Mouse (Mus musculus) olfactory bulb, adult 2 months (tissue): ENCODE results near the gene Sema4d. TPM values are rescaled to one million over a fixed set of nuclear protein-coding genes. Genes with fewer than 3 reads are reported as not detected.

Source experiments
- H3K27ac ChIP-seq: fragments of 200-500 bp; 2 replicates; pipeline ENCODE4 v1.5.1; 2012; ENCODE audit warnings: low read depth, low read length; ENCODE audit not compliant: insufficient read depth
- H3K4me1 ChIP-seq: fragments of 200-500 bp; 2 replicates; pipeline ENCODE4 v1.6.1; 2012; ENCODE audit warnings: low read length; ENCODE audit not compliant: control insufficient read depth, insufficient read depth
- H3K4me3 ChIP-seq: fragments of 200-500 bp; 2 replicates; pipeline ENCODE4 v1.5.1; 2012; ENCODE audit warnings: mild to moderate bottlenecking, low read depth, low read length, moderate library complexity; ENCODE audit not compliant: insufficient read depth
- CTCF ChIP-seq: fragments of 200-500 bp; IDR thresholded peaks from 2 replicates; pipeline ENCODE4 v1.5.1; 2012; ENCODE audit warnings: low read depth, mild to moderate bottlenecking, low read length, moderate library complexity; ENCODE audit not compliant: insufficient read depth
- POLR2A ChIP-seq: fragments of 200-500 bp; IDR thresholded peaks from 2 replicates; pipeline ENCODE4 v1.6.1; 2012; ENCODE audit warnings: mild to moderate bottlenecking, low read depth, low read length, moderate library complexity; ENCODE audit not compliant: insufficient read depth
- WGBS: fragments of 180-500 bp; shearing (Covaris S2); methylation state at CpG from one replicate; pipeline ENCODE4 v1.1.7; 2018; 5-methylcytosine and 5-hydroxymethylcytosine counted together
- polyA plus RNA-seq: library from polyadenylated mRNA; stranded (reverse); fragments of >200 nt; gene quantifications from 2 replicates; pipeline ENCODE4 v1.2.4, GENCODE M21; 2012; ENCODE audit warnings: low replicate concordance; ENCODE audit not compliant: missing spikeins, insufficient read depth, insufficient read length

The Sema4d gene
- polyA plus RNA-seq, 1 experiment: not detected

DNA sequence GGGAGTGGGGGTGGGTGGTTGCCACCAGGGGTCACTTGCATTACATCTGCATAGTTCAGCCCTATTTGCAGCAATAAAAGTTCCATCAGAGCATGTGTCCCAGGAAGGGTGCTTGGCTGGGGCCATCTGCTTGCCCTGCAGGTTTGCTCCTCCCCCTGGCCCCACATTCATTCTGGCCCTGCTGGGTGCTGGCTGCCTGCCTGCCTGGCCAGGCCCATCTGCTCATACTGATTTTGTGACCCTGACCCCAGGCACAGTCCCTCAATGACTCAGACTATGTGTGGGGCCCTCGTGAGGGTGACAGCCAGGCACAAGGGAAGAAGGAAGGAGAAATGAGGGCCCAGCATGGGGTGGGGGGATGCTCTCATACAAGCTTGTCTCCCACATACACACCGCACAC is 40.1 kb upstream of the Sema4d start:
- Histone ChIP-seq H3K4me3 (no peak overlapping the region), H3K4me1 (0 out of 2 replicates have a peak, but pooled peaks cover 3% of the 10 kb centered on the region), H3K27ac (no peak overlapping the region)
- no peak for TF ChIP-seq CTCF
- TF ChIP-seq POLR2A: no peak
- WGBS: 84% methylated on average over 2 of the region's 2 CpGs

DNA sequence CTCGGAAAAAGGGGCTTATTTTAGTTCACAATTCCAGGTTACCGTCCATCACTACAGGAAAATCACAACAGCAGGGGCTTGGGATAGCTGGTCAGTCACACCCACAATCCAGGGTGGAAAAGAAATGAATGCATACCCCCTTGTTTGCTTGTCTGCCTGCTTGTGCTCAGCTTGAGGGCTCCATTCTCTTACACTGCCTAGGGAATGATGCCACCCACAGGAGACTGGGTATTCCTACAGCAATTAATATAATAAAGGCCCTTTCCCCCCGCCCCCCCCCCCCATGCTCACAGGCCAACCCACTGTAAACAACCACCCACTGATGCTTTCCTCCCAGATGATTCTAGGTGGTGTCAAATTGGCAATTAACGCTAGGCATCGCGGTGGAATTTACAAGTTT is 38.9 kb upstream of the Sema4d start:
- WGBS: 63% methylated on average over 6 of the region's 6 CpGs
- no peak for TF ChIP-seq POLR2A
- no peak for TF ChIP-seq CTCF
- no peak overlapping the region for H3K4me3 ChIP-seq
- 0 out of 2 replicates have a peak, but pooled peaks cover 3% of the 10 kb centered on the region for H3K4me1 ChIP-seq
- no peak overlapping the region for H3K27ac ChIP-seq

DNA sequence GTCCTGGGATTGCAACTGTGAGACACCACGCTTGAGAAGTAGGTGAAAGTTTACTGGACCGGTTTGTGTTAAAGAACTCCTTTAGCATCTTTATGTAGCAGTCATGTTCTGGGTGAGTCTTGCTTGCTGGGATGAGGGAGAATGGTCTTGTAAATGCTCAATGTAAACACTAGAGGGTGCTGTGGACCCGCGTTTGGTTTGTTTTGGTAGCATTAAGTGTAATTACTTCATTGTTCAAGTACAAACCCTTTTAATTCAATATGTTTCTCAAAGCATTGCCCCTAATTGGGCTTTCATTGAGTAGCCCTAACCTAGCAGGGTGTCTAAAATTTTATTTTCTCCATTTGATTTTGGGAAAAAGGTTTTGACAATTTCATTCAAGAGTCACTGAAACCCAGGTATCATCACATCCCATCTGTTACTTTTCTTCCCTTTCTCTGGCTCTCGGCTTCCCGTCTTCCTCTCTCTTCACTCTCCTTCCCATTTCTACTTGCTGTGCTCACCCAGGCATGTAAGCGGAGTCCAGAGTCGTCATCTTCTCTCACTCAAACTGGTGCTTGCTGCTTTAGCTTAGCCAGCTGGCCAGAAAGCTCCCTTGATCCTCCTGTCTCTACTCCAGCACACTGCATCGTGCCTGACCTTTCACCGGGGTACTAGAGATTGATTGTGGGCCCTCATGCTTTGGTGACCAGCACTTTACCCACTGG is 37.4 kb upstream of the Sema4d start:
- H3K4me1 ChIP-seq: 0 out of 2 replicates have a peak, but pooled peaks cover 3% of the 10 kb centered on the region
- no peak overlapping the region for H3K27ac ChIP-seq
- no peak overlapping the region for H3K4me3 ChIP-seq
- TF ChIP-seq POLR2A (no peak), CTCF (no peak)
- WGBS: 30% methylated on average over 10 of the region's 10 CpGs

DNA sequence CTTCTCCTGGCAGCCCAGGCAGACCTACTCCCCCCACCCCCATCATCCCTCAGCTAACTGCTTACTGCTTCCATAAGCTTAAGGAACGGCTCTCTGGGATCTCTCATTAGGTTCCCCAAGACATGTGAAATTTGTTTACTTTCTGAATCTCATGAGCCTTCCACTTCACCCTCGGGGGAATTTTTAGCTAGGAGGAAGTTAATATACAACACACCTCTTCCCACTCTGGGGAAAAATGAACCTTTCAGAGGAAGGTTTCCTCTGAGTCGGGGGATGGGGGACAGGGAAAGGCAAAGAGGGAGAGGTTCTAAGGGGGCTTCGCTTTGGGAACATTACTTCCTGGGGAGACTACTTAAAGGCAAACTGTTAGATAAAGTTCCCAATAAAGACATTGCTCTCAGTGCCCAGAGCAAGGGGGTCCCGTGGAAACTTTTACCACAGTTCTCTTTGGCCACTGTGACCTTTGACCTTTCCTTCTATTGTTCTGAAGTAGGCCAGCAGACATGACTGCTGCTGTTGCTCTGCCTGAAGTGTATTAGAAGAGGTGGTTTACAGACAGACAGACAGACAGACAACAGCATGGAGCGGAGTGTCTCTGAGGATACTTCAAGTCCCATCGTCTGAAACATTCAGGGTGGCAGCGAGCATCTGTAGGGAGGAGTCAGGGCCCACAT is 30.4 kb upstream of the Sema4d start:
- Histone ChIP-seq H3K4me1 (peaks cover 6% of the 10 kb centered on the region), H3K27ac (no peak overlapping the region), H3K4me3 (no peak overlapping the region)
- WGBS: 63% methylated on average over 8 of the region's 8 CpGs
- no peak for TF ChIP-seq POLR2A
- TF ChIP-seq CTCF: no peak

DNA sequence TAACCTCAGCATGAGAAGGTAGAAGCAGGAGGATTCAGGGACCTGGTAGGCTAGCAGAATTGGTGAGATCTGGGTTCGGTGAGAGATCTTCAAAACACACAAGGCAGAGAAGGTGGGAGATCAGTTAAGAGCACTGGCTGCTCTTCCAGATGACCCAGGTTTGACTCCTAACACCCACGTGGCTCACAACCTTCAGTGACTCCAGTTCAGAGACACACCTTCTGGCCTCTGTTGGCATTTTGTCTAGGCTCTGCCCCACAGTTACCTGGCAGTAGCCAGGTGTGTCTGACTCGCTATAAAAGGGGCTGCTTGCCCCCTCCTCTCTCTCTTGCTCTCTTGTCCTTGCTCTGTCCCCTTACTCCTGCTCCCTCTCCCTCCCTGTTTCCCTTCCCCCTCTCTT is 28.4 kb upstream of the Sema4d start:
- H3K4me3 ChIP-seq: no peak overlapping the region
- WGBS: 85% methylated on average over 3 of the region's 3 CpGs
- TF ChIP-seq POLR2A: no peak
- no peak overlapping the region for H3K27ac ChIP-seq
- peaks cover 13% of the 10 kb centered on the region for H3K4me1 ChIP-seq

DNA sequence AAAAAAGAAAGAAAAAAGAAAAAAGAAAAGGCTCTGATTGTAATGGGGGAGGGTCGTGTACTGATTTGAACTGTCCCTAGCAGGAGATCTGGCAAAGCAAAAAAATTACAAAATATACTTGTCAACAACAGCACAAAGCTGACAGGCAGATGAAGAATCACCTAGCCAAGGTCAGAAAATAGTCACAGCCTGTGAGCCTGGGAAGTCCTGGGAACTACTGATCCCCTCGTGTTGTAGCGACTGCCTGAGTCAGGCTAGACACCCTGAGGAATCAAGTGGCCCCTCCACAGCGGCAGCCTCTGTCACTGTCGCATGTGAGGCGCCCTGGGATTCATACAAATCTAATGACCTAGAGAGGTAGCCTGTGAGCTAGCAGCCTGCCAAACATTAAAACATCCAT is 25.8 kb upstream of the Sema4d start:
- peak overlapping the region; percentile 74 for H3K27ac ChIP-seq
- 68% methylated on average over 6 of the region's 6 CpGs for WGBS
- TF ChIP-seq CTCF (no peak), POLR2A (no peak)
- H3K4me3 ChIP-seq: no peak overlapping the region
- peaks cover 21% of the 10 kb centered on the region for H3K4me1 ChIP-seq

DNA sequence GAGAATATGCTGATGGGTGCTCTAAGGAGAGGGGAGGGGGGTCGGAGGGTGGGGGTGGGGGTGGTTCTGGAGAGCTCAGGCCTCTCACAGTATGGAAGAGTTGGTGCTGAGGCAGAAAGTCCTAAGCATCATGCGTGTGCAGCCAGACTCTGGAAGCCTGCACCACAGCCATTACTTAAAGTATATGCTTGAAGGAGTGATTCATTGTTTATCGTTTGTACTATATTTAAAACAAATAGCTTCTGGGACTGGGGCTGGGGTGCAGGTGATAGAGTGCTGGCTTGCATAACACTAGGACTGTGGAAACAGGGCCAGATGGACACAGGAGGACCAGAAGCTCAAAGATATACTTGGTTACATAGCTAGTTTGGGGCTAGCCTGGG is 25.4 kb upstream of the Sema4d start:
- Histone ChIP-seq H3K27ac (peak overlapping the region; percentile 84), H3K4me3 (no peak overlapping the region), H3K4me1 (peaks cover 22% of the 10 kb centered on the region)
- 27% methylated on average over 3 of the region's 3 CpGs for WGBS
- no peak for TF ChIP-seq POLR2A
- TF ChIP-seq CTCF: no peak

DNA sequence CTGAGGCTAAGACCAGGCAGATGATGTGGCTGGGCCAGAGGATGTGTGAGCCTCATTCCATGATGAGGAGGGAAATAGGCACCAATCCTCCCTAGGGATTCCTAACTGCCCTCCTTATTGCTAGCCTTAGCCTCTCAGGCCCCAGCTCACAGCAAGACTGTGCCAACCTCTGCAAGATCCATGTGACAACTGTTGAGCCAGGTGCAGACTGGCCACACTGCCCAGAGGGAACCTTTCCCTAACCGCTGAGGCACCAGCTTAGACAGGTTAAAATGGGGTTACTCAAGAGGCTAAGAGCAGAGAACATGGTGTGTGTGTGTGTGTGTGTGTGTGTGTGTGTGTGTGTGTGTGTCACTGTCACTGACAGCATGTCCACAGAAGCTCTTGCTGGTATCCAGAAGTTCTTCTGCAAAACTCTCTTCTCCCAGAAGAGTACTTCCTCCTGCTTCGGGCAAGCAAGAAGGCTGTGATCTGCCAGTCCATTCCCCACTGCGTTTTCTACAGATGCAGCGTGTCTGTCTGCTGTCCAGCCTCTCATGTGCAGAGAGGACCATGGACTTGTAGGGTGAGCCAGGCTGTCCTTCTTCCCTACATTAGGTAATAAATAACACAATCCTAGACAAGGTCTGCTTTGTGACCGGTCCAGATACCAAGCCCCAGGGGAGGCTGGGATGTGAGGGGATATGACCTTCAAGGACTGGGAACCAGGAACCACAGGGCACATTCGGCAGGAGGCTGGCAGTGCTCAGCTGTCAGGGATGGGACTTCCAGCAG is 24.8 kb upstream of the Sema4d start:
- H3K27ac ChIP-seq: peak overlapping the region; percentile 84
- H3K4me1 ChIP-seq: peaks cover 25% of the 10 kb centered on the region
- no peak for TF ChIP-seq CTCF
- TF ChIP-seq POLR2A: no peak

DNA sequence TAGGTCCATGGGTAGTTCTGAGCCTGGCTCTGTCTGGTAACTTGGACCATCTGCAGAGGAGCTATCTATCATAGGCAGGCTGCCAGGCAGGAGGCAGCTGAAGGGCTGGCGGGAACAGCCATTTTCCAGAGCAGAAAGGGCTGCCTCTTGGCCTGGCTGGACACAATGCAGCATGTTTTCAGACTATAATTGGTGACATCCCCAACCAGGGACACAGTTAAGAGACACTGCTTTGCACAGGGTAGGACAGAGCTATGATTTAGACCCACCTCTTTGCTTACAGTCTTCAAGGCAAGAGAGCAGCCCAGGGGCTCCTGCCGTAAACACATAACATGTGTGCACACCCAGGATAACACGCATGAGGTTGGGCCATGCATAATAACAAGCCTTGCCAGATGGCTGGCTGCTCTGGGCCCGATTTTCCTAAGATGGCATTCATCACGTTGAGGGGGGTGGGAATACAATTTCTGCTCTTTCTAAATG is 23.1 kb upstream of the Sema4d start:
- Histone ChIP-seq H3K4me3 (no peak overlapping the region), H3K27ac (no peak overlapping the region), H3K4me1 (peaks cover 31% of the 10 kb centered on the region)
- TF ChIP-seq CTCF: no peak
- no peak for TF ChIP-seq POLR2A
- WGBS: 48% methylated on average over 5 of the region's 5 CpGs

More for the DNA sequence above, 24.8 kb upstream of the Sema4d start:
- 59% methylated on average over 6 of the region's 6 CpGs for WGBS
- no peak overlapping the region for H3K4me3 ChIP-seq
